Mouse (Mus musculus) limb, embryonic 15.5 days (tissue): ENCODE measurements around the gene Lpin3. TPM values are rescaled to one million over a fixed set of nuclear protein-coding genes. Genes with fewer than 3 reads are reported as not detected.

Source experiments
- ATAC-seq: fragments of 200-750 bp; cut with Nextera tagmentation; 2 replicates; pipeline ENCODE4 v1.8.0; 2017; ENCODE audit warnings: low read depth, moderate TSS enrichment; ENCODE audit not compliant: insufficient number of reproducible peaks, low FRiP score, low TSS enrichment
- H3K27ac ChIP-seq: fragments of 300-500 bp; sonication (generic); 2 replicates; pipeline ENCODE4 v1.5.1; 2015; ENCODE audit warnings: moderate library complexity, mild to moderate bottlenecking, inconsistent platforms
- H3K27me3 ChIP-seq: fragments of 300-500 bp; sonication (generic); 2 replicates; pipeline ENCODE4 v1.6.1; 2015; ENCODE audit warnings: inconsistent platforms
- H3K36me3 ChIP-seq: fragments of 300-500 bp; sonication (generic); 2 replicates; pipeline ENCODE4 v1.6.1; 2015; ENCODE audit warnings: inconsistent platforms
- H3K4me1 ChIP-seq: fragments of 300-500 bp; sonication (generic); 2 replicates; pipeline ENCODE4 v1.6.1; 2015; ENCODE audit warnings: inconsistent platforms
- H3K4me2 ChIP-seq: fragments of 300-500 bp; sonication (generic); 2 replicates; pipeline ENCODE4 v1.6.1; 2015; ENCODE audit warnings: mild to moderate bottlenecking, inconsistent platforms
- H3K4me3 ChIP-seq: fragments of 300-500 bp; sonication (generic); 2 replicates; pipeline ENCODE4 v1.5.1; 2015; ENCODE audit warnings: mild to moderate bottlenecking, inconsistent platforms
- H3K9ac ChIP-seq: fragments of 300-500 bp; sonication (generic); 2 replicates; pipeline ENCODE4 v1.6.1; 2015; ENCODE audit warnings: inconsistent platforms
- H3K9me3 ChIP-seq: fragments of 300-500 bp; sonication (generic); 2 replicates; pipeline ENCODE4 v1.6.1; 2016; ENCODE audit warnings: inconsistent platforms
- WGBS: fragments of 180-500 bp; shearing (Covaris S2); methylation state at CpG from one replicate; pipeline ENCODE4 v1.1.7; 2015; 5-methylcytosine and 5-hydroxymethylcytosine counted together
- polyA plus RNA-seq: library from polyadenylated mRNA; unstranded; fragments of >200 nt; fragmentation: Nextera tagmentation; extraction: Ambion mirVana; gene quantifications from 2 replicates; pipeline ENCODE4 v1.2.1, GENCODE M21; 2015

The Lpin3 gene
- polyA plus RNA-seq, 1 experiment from 2014 or later: 4.7 TPM

GRCm38 (mm10) chr2:160891045-160891444, 10.6 kb downstream of the Lpin3 start:
- Histone ChIP-seq H3K4me2 (no peak overlapping the region), H3K9ac (no peak overlapping the region), H3K27ac (no peak overlapping the region), H3K27me3 (no peaks in the 10 kb centered on the region), H3K36me3 (0 out of 2 replicates have a peak, but pooled peaks cover 2% of the 10 kb centered on the region), H3K9me3 (no peaks in the 10 kb centered on the region), H3K4me3 (no peak overlapping the region), H3K4me1 (peaks cover 16% of the 10 kb centered on the region)
- ATAC-seq: no peak
- WGBS: 66% methylated on average over 5 of the region's 5 CpGs

GRCm38 (mm10) chr2:160891697-160892096, 11.2 kb downstream of the Lpin3 start:
- no peak overlapping the region for H3K4me2 ChIP-seq
- H3K27ac ChIP-seq: no peak overlapping the region
- 0 out of 2 replicates have a peak, but pooled peaks cover 3% of the 10 kb centered on the region for H3K36me3 ChIP-seq
- H3K9me3 ChIP-seq: no peaks in the 10 kb centered on the region
- no peak for ATAC-seq
- H3K27me3 ChIP-seq: no peaks in the 10 kb centered on the region
- no peak overlapping the region for H3K4me3 ChIP-seq
- peaks cover 16% of the 10 kb centered on the region for H3K4me1 ChIP-seq
- H3K9ac ChIP-seq: no peak overlapping the region
- WGBS: 71% methylated on average over 9 of the region's 9 CpGs

- Histone ChIP-seq H3K36me3 (peaks cover 21% of the 10 kb centered on the region), H3K4me2 (no peak overlapping the region), H3K9me3 (no peaks in the 10 kb centered on the region), H3K27ac (no peak overlapping the region), H3K27me3 (no peaks in the 10 kb centered on the region), H3K4me1 (peaks cover 5% of the 10 kb centered on the region), H3K4me3 (no peak overlapping the region), H3K9ac (no peak overlapping the region)
- WGBS: 77% methylated on average over 7 of the region's 7 CpGs
- no peak for ATAC-seq
Measured at GRCm38 (mm10) chr2:160901656-160902412, 21.4 kb downstream of the Lpin3 start.

GRCm38 (mm10) chr2:160905301-160905700, 24.8 kb downstream of the Lpin3 start:
- peaks cover 41% of the 10 kb centered on the region for H3K36me3 ChIP-seq
- H3K27me3 ChIP-seq: 0 out of 2 replicates have a peak, but pooled peaks cover 4% of the 10 kb centered on the region
- WGBS: 92% methylated on average over 12 of the region's 12 CpGs
- peaks cover 14% of the 10 kb centered on the region for H3K4me1 ChIP-seq
- H3K4me3 ChIP-seq: no peak overlapping the region
- H3K27ac ChIP-seq: no peak overlapping the region
- H3K4me2 ChIP-seq: no peak overlapping the region
- ATAC-seq: no peak
- no peak overlapping the region for H3K9ac ChIP-seq
- H3K9me3 ChIP-seq: no peaks in the 10 kb centered on the region

GRCm38 (mm10) chr2:160906101-160906500, 25.6 kb downstream of the Lpin3 start:
- H3K4me1 ChIP-seq: peaks cover 19% of the 10 kb centered on the region
- no peak for ATAC-seq

GRCm38 (mm10) chr2:160908607-160909006, 28.1 kb downstream of the Lpin3 start:
- no peak for ATAC-seq
- WGBS: 62% methylated on average over 18 of the region's 18 CpGs

More at GRCm38 (mm10) chr2:160906101-160906500, 25.6 kb downstream of the Lpin3 start:
- Histone ChIP-seq H3K4me3 (no peak overlapping the region), H3K9me3 (no peaks in the 10 kb centered on the region), H3K27me3 (0 out of 2 replicates have a peak, but pooled peaks cover 4% of the 10 kb centered on the region), H3K9ac (no peak overlapping the region), H3K4me2 (no peak overlapping the region), H3K27ac (no peak overlapping the region), H3K36me3 (peaks cover 41% of the 10 kb centered on the region)
- 76% methylated on average over 5 of the region's 5 CpGs for WGBS

GRCm38 (mm10) chr2:160910633-160911032, 30.2 kb downstream of the Lpin3 start:
- Histone ChIP-seq H3K9me3 (no peaks in the 10 kb centered on the region), H3K4me1 (peaks cover 46% of the 10 kb centered on the region), H3K27me3 (peaks cover 15% of the 10 kb centered on the region; the same call in 1 of the 2 replicates), H3K27ac (no peak overlapping the region), H3K9ac (no peak overlapping the region; the same call in 1 of the 2 replicates), H3K4me3 (peak overlapping the region; percentile 60), H3K36me3 (peaks cover 32% of the 10 kb centered on the region), H3K4me2 (peak overlapping the region; percentile 93)
- no peak for ATAC-seq
- WGBS: 74% methylated on average over 5 of the region's 5 CpGs

More at GRCm38 (mm10) chr2:160908607-160909006, 28.1 kb downstream of the Lpin3 start:
- Histone ChIP-seq H3K27ac (no peak overlapping the region), H3K4me1 (peaks cover 33% of the 10 kb centered on the region), H3K9me3 (no peaks in the 10 kb centered on the region), H3K9ac (no peak overlapping the region), H3K4me3 (no peak overlapping the region), H3K4me2 (no peak overlapping the region), H3K36me3 (peaks cover 41% of the 10 kb centered on the region), H3K27me3 (peaks cover 15% of the 10 kb centered on the region; the same call in 1 of the 2 replicates)

GRCm38 (mm10) chr2:160911558-160912201, 31.2 kb downstream of the Lpin3 start:
- Histone ChIP-seq H3K9me3 (no peaks in the 10 kb centered on the region), H3K4me3 (peak overlapping the region; percentile 60), H3K4me1 (peaks cover 55% of the 10 kb centered on the region), H3K36me3 (peaks cover 22% of the 10 kb centered on the region), H3K27ac (peak overlapping the region; percentile 93), H3K4me2 (peak overlapping the region; percentile 93), H3K9ac (peak overlapping the region; percentile 76), H3K27me3 (peaks cover 15% of the 10 kb centered on the region; the same call in 1 of the 2 replicates)
- peak; percentile 35 for ATAC-seq
- WGBS: under 1% methylated on average over 63 of the region's 64 CpGs

GRCm38 (mm10) chr2:160912231-160912671, 31.8 kb downstream of the Lpin3 start, which contains the start of gene Emilin3:
Gene Emilin3, minus strand, starts transcription at chr2:160912328.
- under 1% methylated on average over 45 of the region's 46 CpGs for WGBS
- H3K9me3 ChIP-seq: no peaks in the 10 kb centered on the region
- peaks cover 16% of the 10 kb centered on the region for H3K36me3 ChIP-seq
- peaks cover 15% of the 10 kb centered on the region; the same call in 1 of the 2 replicates for H3K27me3 ChIP-seq
- peak; percentile 76 for ATAC-seq
- H3K4me2 ChIP-seq: peak within 1 kb of the TSS; percentile 93
- H3K27ac ChIP-seq: peak within 1 kb of the TSS; percentile 93
- peak within 1 kb of the TSS; percentile 60 for H3K4me3 ChIP-seq
- peaks cover 55% of the 10 kb centered on the region for H3K4me1 ChIP-seq
- H3K9ac ChIP-seq: peak within 1 kb of the TSS; percentile 76

GRCm38 (mm10) chr2:160914656-160915055, 34.2 kb downstream of the Lpin3 start:
- Histone ChIP-seq H3K9me3 (no peaks in the 10 kb centered on the region), H3K4me2 (no peak overlapping the region), H3K36me3 (no peaks in the 10 kb centered on the region), H3K27me3 (peaks cover 11% of the 10 kb centered on the region; the same call in 1 of the 2 replicates), H3K4me1 (peaks cover 52% of the 10 kb centered on the region), H3K27ac (peak overlapping the region; percentile 33; the same call in 1 of the 2 replicates), H3K4me3 (no peak overlapping the region), H3K9ac (no peak overlapping the region)
- 79% methylated on average over 9 of the region's 9 CpGs for WGBS
- no peak for ATAC-seq

GRCm38 (mm10) chr2:160915821-160916610, 35.5 kb downstream of the Lpin3 start:
- 63% methylated on average over 13 of the region's 13 CpGs for WGBS
- H3K4me3 ChIP-seq: no peak overlapping the region
- ATAC-seq: no peak
- no peak overlapping the region for H3K9ac ChIP-seq
- peaks cover 11% of the 10 kb centered on the region; the same call in 1 of the 2 replicates for H3K27me3 ChIP-seq
- H3K4me1 ChIP-seq: peaks cover 50% of the 10 kb centered on the region
- no peaks in the 10 kb centered on the region for H3K9me3 ChIP-seq
- peak overlapping the region; percentile 33 for H3K27ac ChIP-seq
- H3K36me3 ChIP-seq: no peaks in the 10 kb centered on the region
- no peak overlapping the region for H3K4me2 ChIP-seq
